Mouse (Mus musculus) cerebellum, adult 18-20 months (tissue): ENCODE measurements around the gene Ksr2.

Source experiments
- DNase-seq, 2 experiments: peaks; one replicate each; pipeline ENCODE4 v3.0.0; 2021

Ksr2 gene

GRCm38 (mm10) chr5:117810930-117811329, 397.1 kb downstream of the Ksr2 start:
- DNase-seq, result no peak

- DNase-seq, result no peak
Observed at GRCm38 (mm10) chr5:117818800-117819199, 405.0 kb downstream of the Ksr2 start.

- no peak for DNase-seq
Observed at GRCm38 (mm10) chr5:117820445-117820844, 406.6 kb downstream of the Ksr2 start.

- DNase-seq, result no peak
Observed at GRCm38 (mm10) chr5:117823811-117824210, 410.0 kb downstream of the Ksr2 start.

GRCm38 (mm10) chr5:117824486-117824885, 410.7 kb downstream of the Ksr2 start:
- no peak for DNase-seq
